Mouse (Mus musculus): ENCODE data around the gene Sdk1. TPM values are rescaled to one million over a fixed set of nuclear protein-coding genes. Genes with fewer than 3 reads are reported as not detected.

The Sdk1 gene
- polyA plus RNA-seq, 1 experiment: 1.6 TPM

DNA sequence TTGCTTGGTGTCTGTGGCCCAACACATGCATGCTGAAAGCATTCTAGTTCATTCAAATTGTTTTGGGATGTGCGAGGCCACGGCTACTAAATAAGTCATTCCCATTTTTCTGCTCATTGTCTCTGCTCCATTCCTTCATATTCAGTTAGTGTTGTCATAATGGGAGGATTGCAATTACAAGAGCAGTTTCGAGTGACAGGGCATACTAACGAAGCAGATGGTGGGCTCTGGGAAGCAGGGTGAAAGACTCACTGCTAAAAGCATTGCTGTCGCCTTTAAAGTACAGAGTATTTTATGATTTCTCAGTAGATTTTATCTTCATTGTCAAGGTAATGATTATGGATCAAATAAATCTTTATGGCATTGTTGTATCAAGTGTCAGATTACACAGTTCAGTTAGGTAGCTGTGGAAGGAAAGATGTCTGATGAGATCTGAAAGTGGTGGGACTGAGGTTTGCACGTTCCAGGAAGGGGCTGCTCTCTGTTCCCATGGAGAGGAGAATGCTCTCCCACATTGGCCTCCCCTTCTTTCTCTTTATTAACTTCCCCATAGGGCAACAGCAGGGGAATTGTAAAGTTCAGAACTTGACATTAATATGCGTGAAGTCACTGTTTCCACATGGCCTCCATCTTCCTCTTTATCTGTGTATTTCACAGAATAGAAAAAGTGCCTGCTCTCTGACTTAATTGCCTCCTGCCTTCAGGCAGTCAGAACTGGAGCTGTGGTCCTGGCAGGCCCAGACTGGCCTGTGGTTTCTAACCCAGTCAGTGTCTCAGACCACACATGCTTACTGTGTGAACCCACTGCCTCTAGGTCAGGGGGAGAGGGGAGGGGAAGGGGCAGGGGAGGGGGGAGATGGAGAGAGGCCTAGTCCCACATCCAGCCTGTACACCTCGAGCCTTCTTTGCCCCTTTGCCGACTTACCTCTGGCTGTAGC is 138.8 kb downstream of the Sdk1 start:
- no peak overlapping the region for H3K27ac ChIP-seq (ENCODE audit: insufficient read depth, low read length)
- no peaks in the 10 kb centered on the region for H3K27me3 ChIP-seq (ENCODE audit: control insufficient read depth, insufficient read depth, low read length, poor library complexity, severe bottlenecking)
- H3K4me1 ChIP-seq (ENCODE audit: control insufficient read depth, insufficient read depth, low read length): no peaks in the 10 kb centered on the region
- H3K9ac ChIP-seq (ENCODE audit: low read depth, poor library complexity, severe bottlenecking): no peak overlapping the region
- no peaks in the 10 kb centered on the region for H3K9me3 ChIP-seq (replicated peaks; ENCODE audit: control insufficient read depth, insufficient read depth, low read length, poor library complexity, severe bottlenecking)
- no peak for TF ChIP-seq CTCF (IDR thresholded peaks at IDR 0.05; ENCODE audit: low read depth, low read length)
- TF ChIP-seq EP300 (IDR thresholded peaks at IDR 0.05; ENCODE audit: insufficient read depth, low read depth, low read length): no peak
- no peaks in the 10 kb centered on the region for H3K36me3 ChIP-seq (ENCODE audit: control insufficient read depth, insufficient read depth, low read length, poor library complexity, severe bottlenecking)
- H3K4me3 ChIP-seq (ENCODE audit: low read depth, low read length): no peak overlapping the region

DNA sequence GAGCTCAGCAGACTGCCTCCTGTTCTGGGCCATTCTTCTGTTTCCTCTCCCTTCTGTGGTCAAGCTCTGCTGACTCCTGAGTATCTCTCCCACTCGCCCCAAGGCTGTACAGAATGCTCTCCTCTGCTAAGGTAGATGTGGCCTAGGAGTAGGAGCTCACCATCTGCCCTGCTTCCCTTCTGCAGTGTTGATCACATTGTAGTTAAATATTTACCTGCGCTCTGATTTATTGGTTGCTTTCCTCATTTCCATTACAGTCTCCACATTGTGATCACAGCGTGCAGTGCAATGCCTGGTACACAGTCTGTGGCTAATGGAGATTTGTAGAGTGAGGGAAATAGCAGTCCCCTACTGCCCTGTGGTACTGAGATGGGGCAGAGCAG is 139.5 kb downstream of the Sdk1 start:
- Histone ChIP-seq H3K27me3 (ENCODE audit: control insufficient read depth, insufficient read depth, low read length, poor library complexity, severe bottlenecking) (no peaks in the 10 kb centered on the region), H3K4me1 (ENCODE audit: control insufficient read depth, insufficient read depth, low read length) (no peaks in the 10 kb centered on the region), H3K4me3 (ENCODE audit: low read depth, low read length) (no peak overlapping the region), H3K27ac (ENCODE audit: insufficient read depth, low read length) (no peak overlapping the region), H3K9ac (ENCODE audit: low read depth, poor library complexity, severe bottlenecking) (no peak overlapping the region), H3K36me3 (ENCODE audit: control insufficient read depth, insufficient read depth, low read length, poor library complexity, severe bottlenecking) (no peaks in the 10 kb centered on the region), H3K9me3 (replicated peaks; ENCODE audit: control insufficient read depth, insufficient read depth, low read length, poor library complexity, severe bottlenecking) (no peaks in the 10 kb centered on the region)
- TF ChIP-seq POLR2A (IDR thresholded peaks at IDR 0.05; ENCODE audit: insufficient read depth, low read length) (no peak), EP300 (IDR thresholded peaks at IDR 0.05; ENCODE audit: insufficient read depth, low read depth, low read length) (no peak)

DNA sequence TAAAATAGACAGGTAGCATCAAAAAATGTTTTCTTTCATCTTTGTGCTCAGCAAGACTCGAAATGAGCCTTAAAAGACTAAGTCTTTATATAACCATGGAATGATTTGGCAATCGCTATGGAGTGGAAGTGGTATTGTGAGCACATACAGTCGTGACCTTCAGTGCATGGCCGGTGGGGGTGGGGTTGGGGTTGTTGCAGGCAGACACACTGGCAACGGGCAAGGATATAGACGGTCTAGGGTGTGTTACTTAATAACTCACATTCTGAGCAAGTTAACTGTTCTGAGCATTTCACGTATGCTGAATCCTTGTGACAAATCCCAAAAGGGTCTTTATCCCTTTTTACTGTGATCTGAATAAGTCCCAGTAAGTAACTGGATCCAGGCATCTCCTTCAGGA is 140.3 kb downstream of the Sdk1 start:
- no peak overlapping the region for H3K9ac ChIP-seq (ENCODE audit: low read depth, poor library complexity, severe bottlenecking)
- H3K9me3 ChIP-seq (replicated peaks; ENCODE audit: control insufficient read depth, insufficient read depth, low read length, poor library complexity, severe bottlenecking): no peaks in the 10 kb centered on the region
- no peak for TF ChIP-seq CTCF (IDR thresholded peaks at IDR 0.05; ENCODE audit: low read depth, low read length)
- TF ChIP-seq POLR2A (IDR thresholded peaks at IDR 0.05; ENCODE audit: insufficient read depth, low read length): no peak
- no peak for TF ChIP-seq EP300 (IDR thresholded peaks at IDR 0.05; ENCODE audit: insufficient read depth, low read depth, low read length)
- H3K27ac ChIP-seq (ENCODE audit: insufficient read depth, low read length): no peak overlapping the region
- no peaks in the 10 kb centered on the region for H3K36me3 ChIP-seq (ENCODE audit: control insufficient read depth, insufficient read depth, low read length, poor library complexity, severe bottlenecking)
- H3K27me3 ChIP-seq (ENCODE audit: control insufficient read depth, insufficient read depth, low read length, poor library complexity, severe bottlenecking): no peaks in the 10 kb centered on the region
- H3K4me3 ChIP-seq (ENCODE audit: low read depth, low read length): no peak overlapping the region
- no peaks in the 10 kb centered on the region for H3K4me1 ChIP-seq (ENCODE audit: control insufficient read depth, insufficient read depth, low read length)

DNA sequence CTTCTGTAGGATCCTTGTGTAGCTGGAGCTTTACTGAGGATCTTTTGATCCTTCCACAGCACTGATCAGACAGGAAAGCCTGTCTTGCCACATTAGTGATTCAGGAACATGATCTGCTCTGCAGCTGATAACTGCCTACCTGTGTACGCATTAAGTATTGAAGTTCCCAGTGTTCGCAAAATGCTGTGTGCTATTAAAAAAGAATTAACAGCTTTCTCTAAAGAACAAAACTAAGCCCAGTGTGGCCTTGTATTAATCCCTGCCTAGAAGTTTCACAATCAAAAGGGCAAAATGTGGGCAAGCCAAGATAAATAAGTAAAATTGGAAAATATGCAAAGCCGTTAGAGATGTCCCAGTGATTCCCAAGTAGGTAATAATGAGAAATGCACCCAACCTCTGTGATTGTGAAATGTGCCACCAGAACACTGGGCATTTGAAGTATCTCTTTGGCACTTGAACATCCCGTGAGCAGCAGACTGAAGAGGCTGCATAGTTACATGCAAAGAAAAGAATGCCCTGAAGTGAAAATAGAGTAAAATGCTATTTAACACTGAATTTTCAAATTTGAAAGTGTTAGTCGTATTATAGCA is 141.1 kb downstream of the Sdk1 start:
- Histone ChIP-seq H3K9ac (ENCODE audit: low read depth, poor library complexity, severe bottlenecking) (no peak overlapping the region), H3K27ac (ENCODE audit: insufficient read depth, low read length) (no peak overlapping the region), H3K4me3 (ENCODE audit: low read depth, low read length) (no peak overlapping the region), H3K9me3 (replicated peaks; ENCODE audit: control insufficient read depth, insufficient read depth, low read length, poor library complexity, severe bottlenecking) (no peaks in the 10 kb centered on the region), H3K27me3 (ENCODE audit: control insufficient read depth, insufficient read depth, low read length, poor library complexity, severe bottlenecking) (no peaks in the 10 kb centered on the region), H3K36me3 (ENCODE audit: control insufficient read depth, insufficient read depth, low read length, poor library complexity, severe bottlenecking) (no peaks in the 10 kb centered on the region), H3K4me1 (ENCODE audit: control insufficient read depth, insufficient read depth, low read length) (no peaks in the 10 kb centered on the region)
- no peak for TF ChIP-seq CTCF (IDR thresholded peaks at IDR 0.05; ENCODE audit: low read depth, low read length)
- no peak for TF ChIP-seq EP300 (IDR thresholded peaks at IDR 0.05; ENCODE audit: insufficient read depth, low read depth, low read length)
- TF ChIP-seq POLR2A (IDR thresholded peaks at IDR 0.05; ENCODE audit: insufficient read depth, low read length): no peak

DNA sequence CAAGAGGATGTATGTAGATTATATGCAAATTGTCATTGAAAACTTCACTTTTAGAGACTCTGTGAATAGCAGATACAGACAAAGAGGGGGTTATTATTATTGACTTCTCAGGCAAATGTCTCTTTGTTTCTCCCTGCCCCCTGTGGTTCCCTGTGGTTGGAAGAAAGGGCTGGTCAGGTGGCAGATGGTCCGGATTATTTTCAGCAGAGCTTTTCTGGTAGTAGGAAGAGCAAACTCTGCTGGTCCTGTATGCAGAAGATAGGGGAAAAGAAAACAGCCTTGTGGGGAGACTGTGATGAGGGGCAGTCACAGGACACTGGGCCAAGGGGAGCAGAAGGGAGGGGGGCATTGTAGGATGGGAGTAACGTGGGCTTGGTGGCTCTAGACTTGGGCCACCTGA is 147.2 kb downstream of the Sdk1 start:
- Histone ChIP-seq H3K27me3 (ENCODE audit: control insufficient read depth, insufficient read depth, low read length, poor library complexity, severe bottlenecking) (no peaks in the 10 kb centered on the region), H3K9me3 (replicated peaks; ENCODE audit: control insufficient read depth, insufficient read depth, low read length, poor library complexity, severe bottlenecking) (no peaks in the 10 kb centered on the region), H3K9ac (ENCODE audit: low read depth, poor library complexity, severe bottlenecking) (no peak overlapping the region), H3K4me1 (ENCODE audit: control insufficient read depth, insufficient read depth, low read length) (peaks cover 2% of the 10 kb centered on the region), H3K4me3 (ENCODE audit: low read depth, low read length) (no peak overlapping the region), H3K27ac (ENCODE audit: insufficient read depth, low read length) (no peak overlapping the region), H3K36me3 (ENCODE audit: control insufficient read depth, insufficient read depth, low read length, poor library complexity, severe bottlenecking) (no peaks in the 10 kb centered on the region)
- TF ChIP-seq EP300 (IDR thresholded peaks at IDR 0.05; ENCODE audit: insufficient read depth, low read depth, low read length) (no peak), POLR2A (IDR thresholded peaks at IDR 0.05; ENCODE audit: insufficient read depth, low read length) (no peak), CTCF (IDR thresholded peaks at IDR 0.05; ENCODE audit: low read depth, low read length) (no peak)

DNA sequence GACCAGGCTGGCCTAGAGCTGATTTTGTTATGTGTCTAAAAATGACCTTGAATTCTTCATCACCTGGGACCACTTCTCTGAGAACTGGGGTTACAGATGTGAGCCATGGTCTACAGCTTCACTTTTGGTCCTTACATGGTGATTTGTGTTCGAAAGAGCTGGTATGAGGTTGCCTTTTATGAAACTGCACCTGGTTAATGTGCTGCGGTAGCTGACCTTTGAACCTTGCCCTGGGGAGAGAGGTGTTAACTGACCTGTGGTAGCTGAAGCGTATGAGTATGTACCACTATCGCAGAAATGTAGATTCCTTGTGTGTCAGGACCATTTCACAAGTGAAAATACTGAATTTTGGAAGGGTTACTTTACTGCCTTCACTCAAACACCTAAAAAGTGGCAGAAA is 149.3 kb downstream of the Sdk1 start:
- TF ChIP-seq CTCF (IDR thresholded peaks at IDR 0.05; ENCODE audit: low read depth, low read length): no peak
- TF ChIP-seq EP300 (IDR thresholded peaks at IDR 0.05; ENCODE audit: insufficient read depth, low read depth, low read length): no peak
- no peak for TF ChIP-seq POLR2A (IDR thresholded peaks at IDR 0.05; ENCODE audit: insufficient read depth, low read length)
- H3K36me3 ChIP-seq (ENCODE audit: control insufficient read depth, insufficient read depth, low read length, poor library complexity, severe bottlenecking): no peaks in the 10 kb centered on the region
- H3K9ac ChIP-seq (ENCODE audit: low read depth, poor library complexity, severe bottlenecking): no peak overlapping the region
- no peak overlapping the region for H3K27ac ChIP-seq (ENCODE audit: insufficient read depth, low read length)
- H3K4me1 ChIP-seq (ENCODE audit: control insufficient read depth, insufficient read depth, low read length): peaks cover 6% of the 10 kb centered on the region
- no peaks in the 10 kb centered on the region for H3K27me3 ChIP-seq (ENCODE audit: control insufficient read depth, insufficient read depth, low read length, poor library complexity, severe bottlenecking)
- H3K9me3 ChIP-seq (replicated peaks; ENCODE audit: control insufficient read depth, insufficient read depth, low read length, poor library complexity, severe bottlenecking): no peaks in the 10 kb centered on the region
- no peak overlapping the region for H3K4me3 ChIP-seq (ENCODE audit: low read depth, low read length)
